Mouse (Mus musculus): ENCODE data around the gene Gosr2.

DNA sequence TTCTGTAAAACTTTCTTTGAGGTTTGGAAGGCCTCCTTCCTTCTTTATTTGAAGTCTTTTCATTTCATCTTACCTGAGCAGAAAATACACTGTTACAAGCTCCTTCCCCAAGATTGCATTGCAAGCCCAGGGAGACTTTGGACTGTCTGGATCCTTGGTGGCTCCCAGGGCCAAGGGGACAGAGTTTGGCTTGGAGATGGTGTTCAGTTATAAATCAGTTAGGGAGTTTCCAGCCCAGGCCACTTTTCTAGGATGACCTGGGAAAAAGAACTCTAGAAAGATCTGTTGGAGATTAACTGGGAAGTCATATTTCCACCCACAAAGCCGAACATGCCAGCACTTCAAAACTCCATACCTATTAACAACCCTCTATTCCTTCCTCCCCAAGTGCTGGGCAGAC, 12.3 kb upstream of the Gosr2 start:
- TF ChIP-seq POLR2A (IDR thresholded peaks at IDR 0.05; ENCODE audit: low read depth, low read length), result no peak
- TF ChIP-seq CTCF (conservative IDR thresholded peaks at IDR 0.05 in 1 of 2, IDR thresholded peaks at IDR 0.05 in 1 of 2; ENCODE audit: low read depth in 2 of 2, low read length in 2 of 2), result no peak
- TF ChIP-seq E2F4 (IDR thresholded peaks at IDR 0.05; ENCODE audit: insufficient replicate concordance, low read depth, low read length), result no peak
- no peak for TF ChIP-seq EP300 (IDR thresholded peaks at IDR 0.05; ENCODE audit: low read length)
- TF ChIP-seq GABPA (IDR thresholded peaks at IDR 0.05; ENCODE audit: insufficient replicate concordance, low read depth, low read length), result no peak
- no peak for TF ChIP-seq MAZ (IDR thresholded peaks at IDR 0.05; ENCODE audit: low read depth, low read length)
- TF ChIP-seq MEF2A (IDR thresholded peaks at IDR 0.05; ENCODE audit: borderline replicate concordance, low read depth, low read length), result no peak
- no peak for TF ChIP-seq TBP (conservative IDR thresholded peaks at IDR 0.05; ENCODE audit: low read depth, low read length)

Data from CH12.LX (cell line).